24 mouse cellular contexts compared by ENCODE assay signal in genomic region chr2:178457414-178457813, GRCm38 (mm10). TPM values are rescaled to one million over a fixed set of nuclear protein-coding genes. Genes with fewer than 3 reads are reported as not detected.
DNase-seq lines count a peak whose midpoint lies in the region; ATAC-seq and TF ChIP-seq lines count a peak whose summit lies in the region.
"Had no signal": no experiment of that assay in that cellular context is flagged by ENCODE, and none has a peak within 500 bp of the region (broad histone marks: within the 10 kb centered on the region; RNA-seq: fewer than 3 reads in every experiment).

No protein-coding gene starts in this region.

- no peak overlapping the region for H3K4me2 ChIP-seq in intestine, postnatal 0 days (replicated peaks; ENCODE audit: low read depth)
- no peak overlapping the region for H3K4me2 ChIP-seq in intestine, embryonic 16.5 days (ENCODE audit: low read depth, low read length)
- no peak overlapping the region for H3K4me2 ChIP-seq in limb, embryonic 11.5 days (ENCODE audit: low read depth, severe bottlenecking)
- no peak overlapping the region for H3K4me2 ChIP-seq in stomach, postnatal 0 days (replicated peaks; ENCODE audit: low read depth)
- no peak overlapping the region for H3K4me2 ChIP-seq in neural tube, embryonic 15.5 days

- TF ChIP-seq EP300 in heart, adult 2 months (IDR thresholded peaks at IDR 0.05; ENCODE audit: insufficient read depth, low read depth, low read length) = no peak
- no peak for TF ChIP-seq EP300 in stomach, postnatal 0 days (optimal IDR thresholded peaks at IDR 0.05)

- H3K9ac ChIP-seq in heart, adult 2 months (ENCODE audit: low read depth, low read length) = no peak overlapping the region
- no peak overlapping the region for H3K9ac ChIP-seq in intestine, postnatal 0 days (ENCODE audit: low read depth, low read length)
- H3K9ac ChIP-seq in intestine, embryonic 16.5 days (ENCODE audit: low read depth, low read length) = no peak overlapping the region
- H3K9ac ChIP-seq in limb, embryonic 11.5 days (ENCODE audit: low read length) = no peak overlapping the region
- no peak overlapping the region for H3K9ac ChIP-seq in stomach, postnatal 0 days (ENCODE audit: low read length)
- H3K9ac ChIP-seq in neural tube, embryonic 15.5 days (replicated peaks) = no peak overlapping the region

- WGBS in heart, adult 2 months = 93% methylated on average over 6 of the region's 6 CpGs
- WGBS in intestine, postnatal 0 days = 63% methylated on average over 6 of the region's 6 CpGs
- 76% methylated on average over 6 of the region's 6 CpGs for WGBS in intestine, embryonic 16.5 days
- 84% methylated on average over 6 of the region's 6 CpGs for WGBS in limb, embryonic 11.5 days
- WGBS in limb, embryonic 10.5 days = 89% methylated on average over 6 of the region's 6 CpGs
- WGBS in stomach, postnatal 0 days = 72% methylated on average over 6 of the region's 6 CpGs
- WGBS in neural tube, embryonic 15.5 days = 94% methylated on average over 6 of the region's 6 CpGs

- H3K4me1 ChIP-seq in heart, adult 2 months (ENCODE audit: control insufficient read depth, insufficient read depth, low read length) = no peaks in the 10 kb centered on the region; the same call in 1 of the 2 replicates
- H3K4me1 ChIP-seq in intestine, postnatal 0 days (replicated peaks; ENCODE audit: control insufficient read depth, insufficient read depth, low read length) = 0 out of 2 replicates have a peak, but pooled peaks cover 3% of the 10 kb centered on the region
- H3K4me1 ChIP-seq in intestine, embryonic 16.5 days (ENCODE audit: control insufficient read depth, insufficient read depth, low read length) = peaks cover 12% of the 10 kb centered on the region
- H3K4me1 ChIP-seq in limb, embryonic 11.5 days (ENCODE audit: control insufficient read depth, insufficient read depth, low read length) = peaks cover 8% of the 10 kb centered on the region
- peaks cover 32% of the 10 kb centered on the region for H3K4me1 ChIP-seq in limb, embryonic 10.5 days
- 0 out of 2 replicates have a peak, but pooled peaks cover 5% of the 10 kb centered on the region for H3K4me1 ChIP-seq in stomach, postnatal 0 days (replicated peaks; ENCODE audit: control insufficient read depth, insufficient read depth)
- H3K4me1 ChIP-seq in neural tube, embryonic 15.5 days = peaks cover 21% of the 10 kb centered on the region

- no peak overlapping the region for H3K4me3 ChIP-seq in heart, adult 2 months
- no peak overlapping the region for H3K4me3 ChIP-seq in intestine, postnatal 0 days (ENCODE audit: low read depth, low read length)
- no peak overlapping the region for H3K4me3 ChIP-seq in intestine, embryonic 16.5 days (ENCODE audit: low read length)
- H3K4me3 ChIP-seq in limb, embryonic 11.5 days (ENCODE audit: low read depth, low read length) = no peak overlapping the region
- H3K4me3 ChIP-seq in limb, embryonic 10.5 days = no peak overlapping the region
- no peak overlapping the region for H3K4me3 ChIP-seq in stomach, postnatal 0 days (ENCODE audit: low read depth, low read length)
- H3K4me3 ChIP-seq in neural tube, embryonic 15.5 days (replicated peaks) = no peak overlapping the region

- no peaks in the 10 kb centered on the region for H3K79me2 ChIP-seq in heart, adult 2 months (replicated peaks; ENCODE audit: control insufficient read depth, insufficient read depth, low read length)

- H3K27ac ChIP-seq in heart, adult 2 months = no peak overlapping the region
- H3K27ac ChIP-seq in intestine, postnatal 0 days (ENCODE audit: low read depth, low read length) = no peak overlapping the region
- no peak overlapping the region for H3K27ac ChIP-seq in intestine, embryonic 16.5 days (ENCODE audit: low read length)
- no peak overlapping the region for H3K27ac ChIP-seq in limb, embryonic 11.5 days (replicated peaks; ENCODE audit: low read depth, low read length)
- no peak overlapping the region for H3K27ac ChIP-seq in limb, embryonic 10.5 days
- no peak overlapping the region for H3K27ac ChIP-seq in stomach, postnatal 0 days (replicated peaks)
- no peak overlapping the region for H3K27ac ChIP-seq in neural tube, embryonic 15.5 days (replicated peaks)

- no peaks in the 10 kb centered on the region for H3K9me3 ChIP-seq in intestine, postnatal 0 days (ENCODE audit: control insufficient read depth)
- no peaks in the 10 kb centered on the region for H3K9me3 ChIP-seq in intestine, embryonic 16.5 days (ENCODE audit: control insufficient read depth, low read length)
- no peaks in the 10 kb centered on the region for H3K9me3 ChIP-seq in limb, embryonic 11.5 days (ENCODE audit: control insufficient read depth, low read length)
- H3K9me3 ChIP-seq in limb, embryonic 10.5 days (replicated peaks) = no peaks in the 10 kb centered on the region
- no peaks in the 10 kb centered on the region for H3K9me3 ChIP-seq in stomach, postnatal 0 days (ENCODE audit: control insufficient read depth, low read length)
- no peaks in the 10 kb centered on the region for H3K9me3 ChIP-seq in neural tube, embryonic 15.5 days (replicated peaks)

- intact Hi-C loops in heart, adult 2 months (cut with DNase I) = no loop called here

- no peak for TF ChIP-seq POLR2A in heart, adult 2 months (IDR thresholded peaks at IDR 0.05; ENCODE audit: insufficient read depth, low read depth, low read length)

- H3K36me3 ChIP-seq in heart, adult 2 months (ENCODE audit: control insufficient read depth, insufficient read depth, low read length) = no peaks in the 10 kb centered on the region
- H3K36me3 ChIP-seq in intestine, postnatal 0 days (ENCODE audit: control insufficient read depth, insufficient read depth) = no peaks in the 10 kb centered on the region
- H3K36me3 ChIP-seq in intestine, embryonic 16.5 days (ENCODE audit: control insufficient read depth, insufficient read depth, low read length) = no peaks in the 10 kb centered on the region
- no peaks in the 10 kb centered on the region for H3K36me3 ChIP-seq in limb, embryonic 11.5 days (ENCODE audit: control insufficient read depth, insufficient read depth, low read length)
- no peaks in the 10 kb centered on the region for H3K36me3 ChIP-seq in limb, embryonic 10.5 days
- no peaks in the 10 kb centered on the region for H3K36me3 ChIP-seq in stomach, postnatal 0 days (ENCODE audit: control insufficient read depth, insufficient read depth, low read length)
- H3K36me3 ChIP-seq in neural tube, embryonic 15.5 days = no peaks in the 10 kb centered on the region
- H3K36me3 ChIP-seq: G1E had no signal

- H3K27me3 ChIP-seq in heart, adult 2 months (ENCODE audit: control insufficient read depth, insufficient read depth, low read length) = no peaks in the 10 kb centered on the region
- H3K27me3 ChIP-seq in intestine, postnatal 0 days (replicated peaks; ENCODE audit: control insufficient read depth, insufficient read depth, low read length) = no peaks in the 10 kb centered on the region
- H3K27me3 ChIP-seq in intestine, embryonic 16.5 days (replicated peaks; ENCODE audit: control insufficient read depth, insufficient read depth, low read length) = no peaks in the 10 kb centered on the region
- no peaks in the 10 kb centered on the region for H3K27me3 ChIP-seq in limb, embryonic 11.5 days (ENCODE audit: control insufficient read depth, insufficient read depth, low read length)
- no peaks in the 10 kb centered on the region for H3K27me3 ChIP-seq in limb, embryonic 10.5 days (ENCODE audit: low read depth, poor library complexity, severe bottlenecking)
- H3K27me3 ChIP-seq in stomach, postnatal 0 days (ENCODE audit: control insufficient read depth, insufficient read depth, low read length) = no peaks in the 10 kb centered on the region
- no peaks in the 10 kb centered on the region for H3K27me3 ChIP-seq in neural tube, embryonic 15.5 days (replicated peaks)
- H3K27me3 ChIP-seq: Patski had no signal

- DNase-seq in heart, adult 11 months = peak; percentile 31
- no peak for DNase-seq in heart, adult 2 months
- peak; percentile 33 for DNase-seq in limb, embryonic 11.5 days (ENCODE audit: low spot score)
- DNase-seq in limb, embryonic 10.5 days (ENCODE audit: low spot score) = no peak
- peak; percentile 27 for DNase-seq in stomach, postnatal 0 days (ENCODE audit: low spot score)
- DNase-seq: adrenal gland, adult 2 months; adrenal gland, adult 8-10 months; adrenal gland, postnatal 10 days; adrenal gland, postnatal 14 days; adrenal gland, postnatal 25 days; adrenal gland, postnatal 36 days; B cell, adult 2 months; cerebellum, adult 11 months; cerebellum, adult 11-12 months had no signal

- no peak for TF ChIP-seq CTCF in heart, adult 2 months (IDR thresholded peaks at IDR 0.05)
- TF ChIP-seq CTCF in intestine, postnatal 0 days (IDR thresholded peaks at IDR 0.05; ENCODE audit: low read depth) = no peak
- TF ChIP-seq CTCF in stomach, postnatal 0 days (IDR thresholded peaks at IDR 0.05; ENCODE audit: low read depth) = no peak

- peak; percentile 73 for ATAC-seq in intestine, postnatal 0 days
- no peak for ATAC-seq in intestine, embryonic 16.5 days
- ATAC-seq in limb, embryonic 11.5 days (ENCODE audit: insufficient number of reproducible peaks, low FRiP score, low TSS enrichment, low read depth) = no peak
- ATAC-seq in stomach, postnatal 0 days (ENCODE audit: low FRiP score, low TSS enrichment) = peak; percentile 71
- no peak for ATAC-seq in neural tube, embryonic 15.5 days (ENCODE audit: low FRiP score)
- ATAC-seq: activated CD4-positive, CD25-positive, alpha-beta regulatory T cell, adult 4 months; CD4-positive, CD25-positive, alpha-beta regulatory T cell, adult 4 months; Patski had no signal

RNA-seq across cellular contexts. Expression of gene Cdh26, which starts 27.1 kb away (rescaled TPM):
- total RNA-seq in heart, adult 2 months (2021) = not detected
- polyA plus RNA-seq in heart, adult 2 months (2012; rRNA removed) = 0.12 and 0.76 TPM in 2 replicates
- polyA plus RNA-seq in intestine, postnatal 0 days (2015; fragmentation: Nextera tagmentation; extraction: Ambion mirVana) = 0.43 and 0.68 TPM in 2 replicates
- 0.69 and 0.71 TPM in 2 replicates for polyA plus RNA-seq in intestine, embryonic 16.5 days (2015; fragmentation: Nextera tagmentation; extraction: Ambion mirVana)
- polyA plus RNA-seq in limb, embryonic 11.5 days (2014; fragmentation: Nextera tagmentation; extraction: Ambion mirVana) = 0.40 and 0.55 TPM in 2 replicates
- 0.50 and 0.69 TPM in 2 replicates for polyA plus RNA-seq in limb, embryonic 10.5 days (2016; fragmentation: Nextera tagmentation; extraction: Ambion mirVana)
- 0.38 and 0.39 TPM in 2 replicates for polyA plus RNA-seq in stomach, postnatal 0 days (2015; fragmentation: Nextera tagmentation; extraction: Ambion mirVana)
- 0.08 and 0.15 TPM in 2 replicates for polyA plus RNA-seq in neural tube, embryonic 15.5 days (2015; fragmentation: Nextera tagmentation; extraction: Ambion mirVana)
- total RNA-seq: adrenal gland, adult 2 months; adrenal gland, adult 8-10 months; adrenal gland, postnatal 14 days; adrenal gland, postnatal 25 days; CH12.LX; G1E; MEL had no signal
- polyA plus RNA-seq: activated CD4-positive, CD25-positive, alpha-beta regulatory T cell, adult 4 months; adrenal gland, adult 2 months; C2C12; CD4-positive, CD25-positive, alpha-beta regulatory T cell, adult 4 months; G1E; Patski had no signal

RNA-seq across cellular contexts. Expression of gene Fam217b, which starts 43.1 kb away (rescaled TPM):
- 10 to 100 TPM in 1 of 2 experiments, 1 to 10 TPM in 1; 9.1 to 10.6 TPM for total RNA-seq in heart, adult 2 months (2021)
- polyA plus RNA-seq in heart, adult 2 months (2012; rRNA removed) = 5.5 and 9.5 TPM in 2 replicates
- polyA plus RNA-seq in intestine, postnatal 0 days (2015; fragmentation: Nextera tagmentation; extraction: Ambion mirVana) = 2.5 TPM in 2 replicates
- polyA plus RNA-seq in intestine, embryonic 16.5 days (2015; fragmentation: Nextera tagmentation; extraction: Ambion mirVana) = 4.2 and 5.4 TPM in 2 replicates
- 5.3 and 8.6 TPM in 2 replicates for polyA plus RNA-seq in limb, embryonic 11.5 days (2014; fragmentation: Nextera tagmentation; extraction: Ambion mirVana)
- polyA plus RNA-seq in limb, embryonic 10.5 days (2016; fragmentation: Nextera tagmentation; extraction: Ambion mirVana) = 3.9 and 5.4 TPM in 2 replicates
- polyA plus RNA-seq in stomach, postnatal 0 days (2015; fragmentation: Nextera tagmentation; extraction: Ambion mirVana) = 2.9 and 3.6 TPM in 2 replicates
- polyA plus RNA-seq in neural tube, embryonic 15.5 days (2015; fragmentation: Nextera tagmentation; extraction: Ambion mirVana) = 15.7 and 19.9 TPM in 2 replicates
- total RNA-seq: MEL had no signal
- polyA plus RNA-seq: C2C12 had no signal

RNA-seq across cellular contexts. Expression of gene Ppp1r3d, which starts 43.1 kb away (rescaled TPM):
- total RNA-seq in heart, adult 2 months (2021) = 10 to 100 TPM; 12.6 to 13.7 TPM
- polyA plus RNA-seq in heart, adult 2 months (2012; rRNA removed) = 10.0 and 16.4 TPM in 2 replicates
- 2.7 and 2.8 TPM in 2 replicates for polyA plus RNA-seq in intestine, postnatal 0 days (2015; fragmentation: Nextera tagmentation; extraction: Ambion mirVana)
- polyA plus RNA-seq in intestine, embryonic 16.5 days (2015; fragmentation: Nextera tagmentation; extraction: Ambion mirVana) = 3.9 and 4.3 TPM in 2 replicates
- polyA plus RNA-seq in limb, embryonic 11.5 days (2014; fragmentation: Nextera tagmentation; extraction: Ambion mirVana) = 3.0 and 3.1 TPM in 2 replicates
- 1.6 and 2.3 TPM in 2 replicates for polyA plus RNA-seq in limb, embryonic 10.5 days (2016; fragmentation: Nextera tagmentation; extraction: Ambion mirVana)
- polyA plus RNA-seq in stomach, postnatal 0 days (2015; fragmentation: Nextera tagmentation; extraction: Ambion mirVana) = 2.8 and 3.3 TPM in 2 replicates
- polyA plus RNA-seq in neural tube, embryonic 15.5 days (2015; fragmentation: Nextera tagmentation; extraction: Ambion mirVana) = 6.7 and 8.3 TPM in 2 replicates
- total RNA-seq: CH12.LX, MEL had no signal
- polyA plus RNA-seq: activated CD4-positive, CD25-positive, alpha-beta regulatory T cell, adult 4 months; C2C12; CD4-positive, CD25-positive, alpha-beta regulatory T cell, adult 4 months; G1E had no signal

RNA-seq across cellular contexts. Expression of gene Sycp2, which starts 49.9 kb away (rescaled TPM):
- under 1 TPM; 0.84 to 0.89 TPM for total RNA-seq in heart, adult 2 months (2021)
- polyA plus RNA-seq in heart, adult 2 months (2012; rRNA removed) = 0.04 and 0.09 TPM in 2 replicates
- polyA plus RNA-seq in intestine, postnatal 0 days (2015; fragmentation: Nextera tagmentation; extraction: Ambion mirVana) = 0.13 TPM in 1 of 2 replicates, not detected in the other
- 0.04 and 0.17 TPM in 2 replicates for polyA plus RNA-seq in intestine, embryonic 16.5 days (2015; fragmentation: Nextera tagmentation; extraction: Ambion mirVana)
- polyA plus RNA-seq in limb, embryonic 11.5 days (2014; fragmentation: Nextera tagmentation; extraction: Ambion mirVana) = 0.09 and 0.20 TPM in 2 replicates
- 0.04 and 0.09 TPM in 2 replicates for polyA plus RNA-seq in limb, embryonic 10.5 days (2016; fragmentation: Nextera tagmentation; extraction: Ambion mirVana)
- 0.02 TPM in 1 of 2 replicates, not detected in the other for polyA plus RNA-seq in stomach, postnatal 0 days (2015; fragmentation: Nextera tagmentation; extraction: Ambion mirVana)
- polyA plus RNA-seq in neural tube, embryonic 15.5 days (2015; fragmentation: Nextera tagmentation; extraction: Ambion mirVana) = 0.32 TPM in 2 replicates
- total RNA-seq: adrenal gland, postnatal 14 days; CH12.LX; G1E; MEL had no signal
- polyA plus RNA-seq: adrenal gland, adult 2 months; C2C12; CD4-positive, CD25-positive, alpha-beta regulatory T cell, adult 4 months; G1E had no signal

Comparison
In these comparisons a context has a peak if more than half of its experiments do, and no peak if none do; other contexts are left out.
1. DNase-seq: peak in heart, adult 11 months (single experiment), limb, embryonic 11.5 days (single experiment) and stomach, postnatal 0 days (single experiment); none in heart, adult 2 months (0 of 2) and limb, embryonic 10.5 days (single experiment).
2. ATAC-seq: peak in intestine, postnatal 0 days (single experiment) and stomach, postnatal 0 days (single experiment); none in intestine, embryonic 16.5 days (single experiment), limb, embryonic 11.5 days (single experiment) and neural tube, embryonic 15.5 days (single experiment).